Mouse (Mus musculus): ENCODE measurements at regions not wholly inside any gene's neighbourhood (a gene's known extent, or its start where the extent isn't known, plus 50 kb on each side); places are given as distances from the start of the nearest gene placed in this dataset.

DNA sequence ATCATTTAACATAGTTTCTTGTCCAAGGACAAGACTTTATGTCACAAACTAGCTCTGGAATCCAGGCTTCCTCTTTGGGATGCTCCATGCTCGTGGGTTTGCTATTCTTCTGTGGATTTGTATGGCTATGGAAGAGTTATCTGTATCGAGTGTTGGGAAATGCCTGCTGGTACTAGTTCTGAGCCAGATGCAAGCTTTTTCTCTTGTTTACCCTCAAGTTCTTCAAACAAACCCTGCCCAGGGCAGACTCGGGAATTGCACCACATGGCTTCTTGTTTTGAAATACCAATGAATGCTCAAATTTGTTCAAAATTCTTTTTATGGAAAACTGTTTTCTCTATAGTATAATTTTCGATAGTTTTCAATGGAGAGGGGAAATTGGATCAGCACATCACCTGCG is 400.5 kb upstream of the Sall1 start:
- 41% methylated on average over 5 of the region's 5 CpGs for WGBS (ENCODE audit: insufficient replicate concordance)
- TF ChIP-seq EP300 (IDR thresholded peaks at IDR 0.05; ENCODE audit: low read depth) = no peak
- no peak for TF ChIP-seq CTCF (IDR thresholded peaks at IDR 0.05; ENCODE audit: low read depth)
- H3K27me3 ChIP-seq (ENCODE audit: control insufficient read depth, insufficient read depth, low read length) = no peaks in the 10 kb centered on the region
- H3K4me1 ChIP-seq (replicated peaks; ENCODE audit: control insufficient read depth in 2 of 2, insufficient read depth in 2 of 2, low read length in 1 of 2) = no peaks in the 10 kb centered on the region
- no peak overlapping the region for H3K4me3 ChIP-seq (ENCODE audit: insufficient read depth in 1 of 2, low read depth in 2 of 2, low read length in 2 of 2)
- no peaks in the 10 kb centered on the region for H3K9me3 ChIP-seq (ENCODE audit: control insufficient read depth, low read length)
- DNase-seq (ENCODE audit: low read depth in 3 of 3, low spot score in 3 of 3) = peak in 1 of 3 experiments; percentile 1
- ATAC-seq (ENCODE audit: insufficient read depth) = no peak
- no peak overlapping the region for H3K4me2 ChIP-seq (ENCODE audit: low read depth)
- no peak overlapping the region for H3K9ac ChIP-seq (replicated peaks)
- no peaks in the 10 kb centered on the region for H3K36me3 ChIP-seq (replicated peaks; ENCODE audit: control insufficient read depth, insufficient read depth, low read depth)
- H3K27ac ChIP-seq = no peak overlapping the region

- Histone ChIP-seq H3K36me3 (replicated peaks; ENCODE audit: control insufficient read depth, insufficient read depth, low read depth) (no peaks in the 10 kb centered on the region), H3K9ac (replicated peaks) (no peak overlapping the region), H3K9me3 (ENCODE audit: control insufficient read depth, low read length) (no peaks in the 10 kb centered on the region), H3K4me3 (ENCODE audit: insufficient read depth in 1 of 2, low read depth in 2 of 2, low read length in 2 of 2) (no peak overlapping the region), H3K4me2 (ENCODE audit: low read depth) (no peak overlapping the region), H3K27me3 (ENCODE audit: control insufficient read depth, insufficient read depth, low read length) (no peaks in the 10 kb centered on the region), H3K27ac (no peak overlapping the region), H3K4me1 (replicated peaks; ENCODE audit: control insufficient read depth in 2 of 2, insufficient read depth in 2 of 2, low read length in 1 of 2) (no peaks in the 10 kb centered on the region)
- no peak for DNase-seq (ENCODE audit: low read depth in 3 of 3, low spot score in 3 of 3)
- ATAC-seq (ENCODE audit: insufficient read depth) = no peak
- TF ChIP-seq CTCF (IDR thresholded peaks at IDR 0.05; ENCODE audit: low read depth) (no peak), EP300 (IDR thresholded peaks at IDR 0.05; ENCODE audit: low read depth) (no peak)
- WGBS (ENCODE audit: insufficient replicate concordance) = 67% methylated on average over 6 of the region's 6 CpGs
These were observed 395.3 kb upstream of the Sall1 start for GRCm38 (mm10) chr8:89439304-89439703.

GRCm38 (mm10) chr8:89426969-89427368 is 383.0 kb upstream of the Sall1 start:
- DNase-seq (ENCODE audit: low read depth in 3 of 3, low spot score in 3 of 3) (no peak), ATAC-seq (ENCODE audit: insufficient read depth) (no peak)
- Histone ChIP-seq H3K9me3 (ENCODE audit: control insufficient read depth, low read length) (no peaks in the 10 kb centered on the region), H3K36me3 (replicated peaks; ENCODE audit: control insufficient read depth, insufficient read depth, low read depth) (no peaks in the 10 kb centered on the region), H3K4me3 (ENCODE audit: insufficient read depth in 1 of 2, low read depth in 2 of 2, low read length in 2 of 2) (no peak overlapping the region), H3K9ac (replicated peaks) (no peak overlapping the region), H3K27ac (no peak overlapping the region), H3K27me3 (ENCODE audit: control insufficient read depth, insufficient read depth, low read length) (no peaks in the 10 kb centered on the region), H3K4me1 (replicated peaks; ENCODE audit: control insufficient read depth in 2 of 2, insufficient read depth in 2 of 2, low read length in 1 of 2) (no peaks in the 10 kb centered on the region), H3K4me2 (ENCODE audit: low read depth) (no peak overlapping the region)
- TF ChIP-seq EP300 (IDR thresholded peaks at IDR 0.05; ENCODE audit: low read depth) (no peak), CTCF (IDR thresholded peaks at IDR 0.05; ENCODE audit: low read depth) (no peak)
- WGBS (ENCODE audit: insufficient replicate concordance) = 68% methylated on average over 3 of the region's 3 CpGs

GRCm38 (mm10) chr8:89415287-89415686 is 371.3 kb upstream of the Sall1 start:
- no peaks in the 10 kb centered on the region for H3K36me3 ChIP-seq (replicated peaks; ENCODE audit: control insufficient read depth, insufficient read depth, low read depth)
- no peaks in the 10 kb centered on the region for H3K9me3 ChIP-seq (ENCODE audit: control insufficient read depth, low read length)
- H3K27ac ChIP-seq = no peak overlapping the region
- H3K4me1 ChIP-seq (replicated peaks; ENCODE audit: control insufficient read depth in 2 of 2, insufficient read depth in 2 of 2, low read length in 1 of 2) = no peaks in the 10 kb centered on the region
- TF ChIP-seq EP300 (IDR thresholded peaks at IDR 0.05; ENCODE audit: low read depth) (no peak), CTCF (IDR thresholded peaks at IDR 0.05; ENCODE audit: low read depth) (no peak)
- H3K4me3 ChIP-seq (ENCODE audit: insufficient read depth in 1 of 2, low read depth in 2 of 2, low read length in 2 of 2) = no peak overlapping the region
- no peak overlapping the region for H3K9ac ChIP-seq (replicated peaks)
- no peak for DNase-seq (ENCODE audit: low read depth in 3 of 3, low spot score in 3 of 3)
- ATAC-seq (ENCODE audit: insufficient read depth) = no peak
- no peak overlapping the region for H3K4me2 ChIP-seq (ENCODE audit: low read depth)
- H3K27me3 ChIP-seq (ENCODE audit: control insufficient read depth, insufficient read depth, low read length) = no peaks in the 10 kb centered on the region; the same call in none of the 2 replicates
- 68% methylated on average over 2 of the region's 2 CpGs for WGBS (ENCODE audit: insufficient replicate concordance)

GRCm38 (mm10) chr8:89412500-89412899 is 368.5 kb upstream of the Sall1 start:
- ATAC-seq (ENCODE audit: insufficient read depth) = no peak
- WGBS (ENCODE audit: insufficient replicate concordance) = 67% methylated on average over 8 of the region's 8 CpGs

More at GRCm38 (mm10) chr8:89412500-89412899, 368.5 kb upstream of the Sall1 start:
- H3K4me1 ChIP-seq (replicated peaks; ENCODE audit: control insufficient read depth in 2 of 2, insufficient read depth in 2 of 2, low read length in 1 of 2) = no peaks in the 10 kb centered on the region
- H3K9ac ChIP-seq (replicated peaks) = no peak overlapping the region
- no peak overlapping the region for H3K4me3 ChIP-seq (ENCODE audit: insufficient read depth in 1 of 2, low read depth in 2 of 2, low read length in 2 of 2)
- DNase-seq (ENCODE audit: low read depth in 3 of 3, low spot score in 3 of 3) = no peak
- H3K4me2 ChIP-seq (ENCODE audit: low read depth) = no peak overlapping the region
- H3K27ac ChIP-seq = no peak overlapping the region
- TF ChIP-seq CTCF (IDR thresholded peaks at IDR 0.05; ENCODE audit: low read depth) = no peak
- TF ChIP-seq EP300 (IDR thresholded peaks at IDR 0.05; ENCODE audit: low read depth) = no peak
- H3K27me3 ChIP-seq (ENCODE audit: control insufficient read depth, insufficient read depth, low read length) = no peaks in the 10 kb centered on the region; the same call in none of the 2 replicates
- no peaks in the 10 kb centered on the region for H3K36me3 ChIP-seq (replicated peaks; ENCODE audit: control insufficient read depth, insufficient read depth, low read depth)
- no peaks in the 10 kb centered on the region for H3K9me3 ChIP-seq (ENCODE audit: control insufficient read depth, low read length)
